Mouse (Mus musculus) heart, postnatal 4 days (tissue): ENCODE measurements at regions not wholly inside any gene's neighbourhood (a gene's known extent, or its start where the extent isn't known, plus 50 kb on each side); places are given as distances from the start of the nearest gene placed in this dataset.

Experiments used
- DNase-seq: peaks from one replicate; pipeline ENCODE4 v3.0.0; 2021

GRCm38 (mm10) chr3:51092079-51093028 lies 131.9 kb upstream of the Noct start:
- no peak for DNase-seq

- DNase-seq = no peak
These were observed 128.3 kb upstream of the Noct start for GRCm38 (mm10) chr3:51095847-51096447.

- no peak for DNase-seq
These were observed 127.7 kb upstream of the Noct start for GRCm38 (mm10) chr3:51096545-51096944.

- DNase-seq = no peak
These were observed 126.9 kb upstream of the Noct start for GRCm38 (mm10) chr3:51097362-51097761.

- no peak for DNase-seq
These were observed 124.3 kb upstream of the Noct start for GRCm38 (mm10) chr3:51099966-51100365.

GRCm38 (mm10) chr3:51108639-51109202 lies 115.5 kb upstream of the Noct start:
- DNase-seq = no peak

GRCm38 (mm10) chr3:51111241-51111640 lies 113.0 kb upstream of the Noct start:
- DNase-seq = no peak

- DNase-seq = no peak
These were observed 111.9 kb upstream of the Noct start for GRCm38 (mm10) chr3:51112351-51112750.

- DNase-seq = no peak
These were observed 108.3 kb upstream of the Noct start for GRCm38 (mm10) chr3:51115921-51116320.

- DNase-seq = peak; percentile 12
These were observed 105.5 kb upstream of the Noct start for GRCm38 (mm10) chr3:51118706-51119105.

GRCm38 (mm10) chr3:51120522-51120921 lies 103.7 kb upstream of the Noct start:
- DNase-seq = no peak

GRCm38 (mm10) chr3:51121703-51122540 lies 102.3 kb upstream of the Noct start:
- DNase-seq = peak; percentile 80

GRCm38 (mm10) chr3:51122541-51122935 lies 101.7 kb upstream of the Noct start:
- DNase-seq = no peak

GRCm38 (mm10) chr3:51127875-51128274 lies 96.4 kb upstream of the Noct start:
- no peak for DNase-seq

GRCm38 (mm10) chr3:51128491-51129155 lies 95.6 kb upstream of the Noct start:
- DNase-seq = no peak

GRCm38 (mm10) chr3:51130709-51131108 lies 93.5 kb upstream of the Noct start:
- no peak for DNase-seq

GRCm38 (mm10) chr3:51131341-51131740 lies 92.9 kb upstream of the Noct start:
- no peak for DNase-seq

GRCm38 (mm10) chr3:51132736-51133135 lies 91.5 kb upstream of the Noct start:
- DNase-seq = no peak

- DNase-seq = no peak
These were observed 88.7 kb upstream of the Noct start for GRCm38 (mm10) chr3:51135581-51135980.

- DNase-seq = no peak
These were observed 86.4 kb upstream of the Noct start for GRCm38 (mm10) chr3:51137730-51138312.

GRCm38 (mm10) chr3:51145985-51146384 lies 78.3 kb upstream of the Noct start:
- DNase-seq = no peak

GRCm38 (mm10) chr3:51150012-51150411 lies 74.2 kb upstream of the Noct start:
- DNase-seq = no peak
